Mouse (Mus musculus): ENCODE data around the gene Sphk2.

Sphk2 gene

DNA sequence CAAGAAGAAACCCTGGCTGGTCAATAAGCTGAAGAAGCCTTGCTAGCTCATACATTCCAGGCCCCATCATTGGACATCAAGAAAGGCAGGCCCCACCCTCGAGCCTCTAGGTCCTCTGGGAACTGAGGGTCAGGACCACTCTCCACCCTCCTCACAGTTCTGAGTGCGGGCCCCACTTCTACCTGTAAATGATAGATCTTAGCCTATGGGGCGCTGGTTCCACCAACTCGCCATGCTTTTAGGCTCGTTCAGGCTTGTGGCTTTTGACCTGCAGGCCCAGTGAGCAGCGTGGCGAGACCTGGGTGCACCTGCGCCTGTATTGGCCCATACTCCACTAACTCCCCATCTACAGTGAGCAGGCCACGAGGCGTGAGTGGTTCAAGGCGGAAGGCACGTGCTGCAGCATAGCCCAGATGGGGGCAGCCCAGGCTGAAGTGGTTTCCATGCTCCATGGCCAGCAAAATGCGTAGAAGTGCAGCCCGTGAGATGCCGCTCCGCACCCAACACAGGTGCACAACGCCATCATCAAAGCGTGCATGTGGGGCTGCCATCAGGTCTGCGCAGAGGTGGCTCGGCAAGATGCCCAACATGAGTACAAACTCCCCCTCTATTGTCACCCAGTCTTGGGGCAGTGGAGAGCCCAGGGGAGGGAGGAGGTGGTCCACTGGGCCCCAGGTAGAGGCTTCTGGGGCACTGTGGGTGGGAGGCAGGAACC, 7.2 kb downstream of the Sphk2 start:
- no peak for DNase-seq (ENCODE audit: low spot score in 2 of 2)

DNA sequence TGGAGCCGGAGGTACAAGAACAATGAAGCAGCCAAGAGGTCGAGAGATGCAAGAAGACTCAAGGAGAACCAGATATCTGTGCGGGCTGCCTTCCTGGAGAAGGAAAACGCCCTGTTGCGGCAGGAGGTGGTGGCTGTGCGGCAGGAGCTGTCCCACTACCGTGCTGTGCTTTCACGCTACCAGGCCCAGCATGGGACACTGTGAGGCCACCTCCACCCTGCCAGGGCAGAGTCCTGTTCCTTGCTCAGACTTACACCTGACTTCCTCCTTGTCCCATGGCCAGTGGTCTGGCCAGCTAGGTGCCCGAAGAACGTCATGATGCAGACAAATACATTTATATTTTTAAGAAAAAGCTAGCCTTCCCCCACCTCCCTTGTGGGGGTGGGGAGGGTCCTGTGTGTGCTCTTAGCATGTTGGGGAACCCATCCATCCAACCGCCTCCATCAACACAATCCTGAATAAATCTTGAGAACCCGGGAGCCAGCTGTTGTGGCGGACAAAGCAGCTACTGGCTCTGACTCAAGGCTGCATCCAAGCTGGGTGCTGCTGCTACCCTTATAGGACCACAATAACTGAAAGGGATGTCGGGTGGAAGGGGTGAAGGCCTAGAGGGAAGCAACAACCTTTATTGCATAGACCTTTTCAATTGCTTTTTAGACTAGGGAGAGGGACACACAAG, 8.0 kb downstream of the Sphk2 start:
- no peak for DNase-seq (ENCODE audit: low spot score in 2 of 2)

DNA sequence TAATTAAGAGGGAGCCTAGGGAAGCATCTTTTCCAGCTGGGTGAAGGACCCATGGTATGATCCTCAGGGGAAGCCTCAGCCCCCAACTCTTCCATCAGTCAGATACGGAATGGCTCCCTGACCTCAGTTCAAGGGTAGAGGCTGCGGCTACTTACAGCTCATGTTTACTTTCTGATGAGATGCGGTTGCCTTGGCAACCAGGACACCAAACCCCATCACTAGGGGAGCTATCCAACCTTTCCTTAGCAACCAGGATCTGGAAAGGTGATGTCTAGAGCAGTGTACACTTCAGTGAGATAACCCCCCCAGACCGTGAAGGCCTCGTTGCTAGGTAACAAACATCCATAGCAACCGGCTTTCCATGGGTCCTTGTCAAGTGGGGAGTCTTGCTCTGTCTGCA, 8.8 kb downstream of the Sphk2 start:
- no peak for DNase-seq (ENCODE audit: low spot score in 2 of 2)

DNA sequence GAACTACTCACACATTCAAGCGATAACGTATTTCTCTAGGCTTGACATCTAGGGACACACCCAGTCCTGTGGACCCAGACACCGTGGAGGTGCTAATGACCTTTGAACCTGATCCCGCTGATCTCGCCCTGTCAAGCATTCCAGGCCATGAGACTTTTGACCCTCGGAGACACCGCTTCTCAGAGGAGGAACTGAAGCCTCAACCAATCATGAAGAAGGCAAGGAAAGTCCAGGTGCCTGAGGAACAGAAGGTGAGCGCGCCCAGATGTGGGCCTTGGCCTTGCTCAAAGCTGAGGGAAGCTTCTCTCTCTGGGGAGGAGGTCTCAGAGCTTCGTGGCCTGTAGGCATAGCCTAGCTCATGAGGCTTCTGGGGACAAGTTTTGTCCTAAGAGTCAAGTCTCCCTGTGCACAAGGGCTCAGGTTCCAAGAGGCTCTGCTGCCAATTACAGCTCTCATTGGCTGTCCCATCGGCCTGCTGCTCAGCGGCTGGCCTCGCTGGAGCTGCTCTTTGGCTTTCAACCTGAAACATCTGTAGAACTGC, 9.5 kb downstream of the Sphk2 start:
- no peak for DNase-seq (ENCODE audit: low spot score in 2 of 2)

DNA sequence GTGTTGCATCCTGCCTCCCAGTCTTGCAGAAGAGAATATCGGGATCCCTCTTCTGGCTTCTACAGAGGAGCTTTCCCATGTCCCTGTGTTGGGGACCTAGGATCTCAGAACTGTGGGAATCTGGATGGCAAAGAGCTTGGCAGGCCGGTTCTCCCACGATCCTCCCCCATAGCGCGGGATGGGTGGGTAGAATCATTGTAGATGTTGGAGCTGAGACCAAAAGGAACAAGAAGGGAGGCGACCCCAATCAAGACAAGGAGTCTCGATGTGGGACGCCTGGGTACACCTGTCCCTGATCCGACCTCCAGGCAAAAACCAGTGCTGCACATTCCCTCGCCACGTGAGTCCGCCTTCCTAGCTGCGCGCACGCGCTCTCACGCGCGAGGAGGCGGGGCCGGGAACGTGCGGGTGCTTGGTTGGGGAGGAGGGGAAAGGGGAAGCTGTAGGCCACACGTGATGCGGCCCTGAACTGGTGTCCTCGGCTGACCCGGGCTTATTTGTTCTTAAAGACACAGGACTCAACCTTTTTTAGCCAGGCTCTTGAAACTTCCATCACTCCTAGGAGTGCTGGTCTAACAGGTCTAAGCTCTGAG, 10.3 kb downstream of the Sphk2 start:
- DNase-seq (ENCODE audit: low spot score in 2 of 2), result peak; percentile 95 to 98

DNA sequence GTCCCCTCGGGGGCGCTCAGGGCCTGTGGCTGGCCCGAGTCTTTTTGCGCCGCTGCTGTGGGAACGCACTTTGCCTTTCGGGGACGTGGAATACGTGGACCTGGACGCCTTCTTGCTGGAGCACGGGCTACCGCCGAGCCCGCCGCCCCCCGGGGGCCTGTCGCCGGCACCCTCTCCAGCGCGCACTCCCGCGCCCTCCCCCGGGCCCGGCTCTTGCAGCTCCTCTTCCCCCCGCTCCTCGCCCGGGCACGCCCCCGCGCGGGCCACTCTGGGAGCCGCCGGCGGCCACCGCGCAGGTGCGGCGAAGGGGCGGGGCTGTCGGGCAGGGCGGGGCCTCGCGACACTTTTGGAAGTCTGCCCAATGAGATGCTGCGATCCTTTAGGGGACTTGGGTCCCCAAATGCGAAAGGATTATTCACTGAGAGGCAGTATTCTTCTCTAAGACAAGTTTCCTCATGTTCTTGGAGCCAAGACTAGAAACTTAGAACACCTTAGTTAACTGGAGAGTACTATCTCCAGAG, 11.0 kb downstream of the Sphk2 start:
- peak; percentile 85 to 86 for DNase-seq (ENCODE audit: low spot score in 2 of 2)

DNA sequence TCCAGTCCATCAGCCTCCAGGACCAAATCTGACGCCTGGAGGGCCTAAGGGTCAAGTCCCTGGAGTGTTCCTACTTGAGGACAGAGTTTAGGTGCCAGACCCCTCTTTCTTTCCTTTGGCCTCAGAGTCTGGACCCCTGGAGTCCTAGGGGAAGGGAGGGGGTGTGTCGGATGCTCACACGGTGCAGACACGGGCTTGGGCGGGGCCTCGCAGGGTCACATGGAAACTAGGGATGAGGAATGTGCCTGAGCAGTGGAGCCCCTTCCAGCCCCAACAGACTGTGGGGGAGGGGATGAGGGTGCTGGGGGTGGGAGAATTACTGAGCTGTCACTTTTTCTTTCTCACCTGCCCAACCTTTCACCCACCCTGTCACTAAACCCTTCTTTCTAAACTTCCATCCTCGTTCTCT, 11.9 kb downstream of the Sphk2 start:
- peak; percentile 76 to 85 for DNase-seq (ENCODE audit: low spot score in 2 of 2)

DNA sequence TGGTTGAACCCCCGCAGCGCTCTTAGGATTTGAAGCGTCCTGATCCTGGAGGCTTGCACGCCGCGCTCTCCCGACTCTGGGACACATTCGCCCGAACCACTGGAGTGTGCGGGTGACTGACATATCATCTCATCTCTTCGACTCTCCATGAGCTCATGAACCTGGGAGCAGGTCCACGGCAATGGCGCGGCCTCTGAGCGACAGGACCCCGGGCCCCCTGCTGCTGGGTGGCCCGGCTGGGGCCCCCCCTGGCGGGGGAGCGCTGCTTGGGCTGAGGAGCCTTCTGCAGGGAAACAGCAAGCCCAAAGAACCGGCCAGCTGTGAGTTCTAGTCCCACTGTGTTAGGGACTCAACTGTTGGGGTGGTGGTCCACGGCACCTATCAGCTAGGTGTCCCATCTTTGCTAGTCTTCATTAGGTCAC, 12.3 kb downstream of the Sphk2 start:
- DNase-seq (ENCODE audit: low spot score in 2 of 2), result no peak

DNA sequence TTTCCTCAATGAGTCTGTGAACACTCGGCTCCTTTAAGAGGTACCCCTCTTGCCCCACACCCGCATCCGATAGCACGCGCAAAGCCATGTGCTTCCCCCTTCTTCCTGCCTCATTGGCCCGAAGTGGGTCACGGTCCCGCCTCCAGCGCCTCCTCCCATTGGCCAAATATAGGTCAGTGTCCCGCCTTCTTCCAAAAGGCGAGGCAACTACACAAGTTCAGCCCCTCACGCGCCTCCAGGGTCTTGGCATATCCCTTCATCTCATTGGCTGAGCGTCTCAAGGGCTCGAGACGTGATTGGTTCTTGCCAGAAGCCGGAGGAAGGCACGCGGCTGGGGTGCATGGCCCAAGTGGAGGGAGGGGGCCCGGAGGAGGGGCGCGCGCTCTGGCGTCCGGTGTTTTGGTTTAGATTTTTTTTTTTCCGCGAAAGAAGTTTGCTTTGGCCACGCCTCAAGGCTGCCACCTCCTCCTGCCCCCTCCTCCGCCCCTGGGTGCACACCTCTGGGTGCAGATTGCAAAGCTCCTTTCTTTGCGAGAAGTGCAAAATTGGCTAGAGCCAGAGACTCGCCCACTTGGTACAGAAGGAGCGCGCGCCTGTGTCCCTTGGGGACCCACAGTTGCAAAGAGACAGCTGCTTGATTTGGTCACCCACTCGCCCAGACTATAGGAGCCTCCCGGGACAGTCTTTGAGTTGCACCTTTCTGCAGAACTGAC, 12.9 kb downstream of the Sphk2 start, which contains the start of gene Dbp:
TSS of gene Dbp (plus strand) at position 359 of the 713 bp plus-strand sequence.
- peak; percentile 95 to 99 for DNase-seq (ENCODE audit: low spot score in 2 of 2)

DNA sequence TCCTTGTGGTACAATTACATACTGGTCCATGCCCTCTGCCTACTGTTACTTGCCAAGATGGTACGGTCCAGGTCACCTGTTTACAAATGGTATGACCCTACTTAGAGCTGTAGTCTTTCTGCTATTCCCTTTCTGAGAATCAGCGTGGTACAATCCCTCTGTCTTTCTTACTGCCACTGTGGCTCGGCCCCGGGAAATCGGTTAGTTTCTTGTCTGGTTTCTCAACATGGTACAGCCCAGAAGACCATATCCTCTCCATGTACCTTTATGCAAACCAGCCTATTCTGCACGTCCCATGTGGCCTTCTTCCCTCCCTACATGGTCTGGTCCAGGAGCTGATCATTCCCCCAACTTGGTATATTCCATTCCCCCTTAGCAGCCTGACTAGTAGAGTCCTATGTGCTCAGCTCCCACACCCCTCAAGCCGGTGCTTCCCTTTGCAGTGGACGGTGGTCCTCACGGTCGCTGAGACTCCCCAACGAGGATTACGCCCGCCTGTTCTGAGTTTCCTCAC, 13.7 kb downstream of the Sphk2 start:
- peak in 1 of 2 experiments; percentile 60 for DNase-seq (ENCODE audit: low spot score in 2 of 2)

DNA sequence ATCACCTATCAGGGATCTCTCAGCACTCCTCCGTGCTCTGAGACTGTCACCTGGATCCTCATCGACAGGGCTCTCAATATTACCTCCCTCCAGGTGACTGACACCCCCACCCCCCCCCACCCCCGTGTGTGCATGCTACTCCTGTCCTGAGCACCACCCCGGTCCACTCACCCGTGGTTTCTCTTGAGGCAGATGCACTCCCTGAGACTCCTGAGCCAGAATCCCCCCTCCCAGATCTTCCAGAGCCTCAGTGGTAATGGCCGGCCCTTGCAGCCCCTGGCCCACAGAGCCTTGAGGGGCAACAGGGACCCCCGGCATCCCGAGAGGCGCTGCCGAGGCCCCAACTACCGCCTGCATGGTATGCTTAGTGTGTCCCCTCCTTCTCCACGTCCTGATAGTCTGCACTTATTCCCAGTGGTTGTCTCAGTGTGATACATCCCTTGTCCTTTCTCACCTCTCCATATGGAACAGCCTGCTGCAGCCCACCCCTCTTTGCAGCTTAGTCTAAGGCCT, 14.2 kb downstream of the Sphk2 start:
- DNase-seq (ENCODE audit: low spot score in 2 of 2), result no peak

DNA sequence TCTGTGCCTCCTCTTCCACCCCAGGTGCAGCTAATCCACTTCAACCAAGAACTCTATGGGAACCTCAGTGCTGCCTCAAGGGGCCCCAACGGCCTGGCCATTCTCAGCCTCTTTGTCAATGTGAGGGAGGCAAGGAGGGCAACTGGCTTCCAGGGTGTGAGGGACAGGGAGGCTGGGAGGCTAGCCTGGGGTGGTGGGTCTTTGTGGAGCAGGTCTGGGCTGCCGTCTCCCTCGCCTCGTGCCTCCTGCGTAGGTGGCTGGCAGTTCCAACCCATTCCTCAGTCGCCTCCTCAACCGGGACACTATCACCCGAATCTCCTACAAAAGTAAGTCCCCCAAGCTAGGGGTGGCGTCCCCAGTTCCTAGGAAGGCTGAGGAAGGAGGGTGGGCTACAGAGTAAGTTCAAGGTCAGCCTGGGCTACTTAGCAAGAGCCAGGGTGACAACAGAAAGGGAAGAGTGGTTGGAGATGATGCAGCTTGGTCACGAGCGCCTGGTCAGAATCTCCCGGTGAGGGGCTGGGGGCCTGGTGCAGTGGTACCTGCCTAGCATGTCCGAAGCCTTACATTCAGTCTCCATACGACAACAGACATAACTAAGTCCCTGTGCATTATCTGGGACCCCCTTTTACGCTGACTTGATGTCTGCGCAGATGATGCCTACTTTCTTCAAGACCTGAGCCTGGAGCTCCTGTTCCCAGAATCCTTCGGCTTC, 14.8 kb downstream of the Sphk2 start:
- DNase-seq (ENCODE audit: low spot score in 2 of 2), result no peak

DNA sequence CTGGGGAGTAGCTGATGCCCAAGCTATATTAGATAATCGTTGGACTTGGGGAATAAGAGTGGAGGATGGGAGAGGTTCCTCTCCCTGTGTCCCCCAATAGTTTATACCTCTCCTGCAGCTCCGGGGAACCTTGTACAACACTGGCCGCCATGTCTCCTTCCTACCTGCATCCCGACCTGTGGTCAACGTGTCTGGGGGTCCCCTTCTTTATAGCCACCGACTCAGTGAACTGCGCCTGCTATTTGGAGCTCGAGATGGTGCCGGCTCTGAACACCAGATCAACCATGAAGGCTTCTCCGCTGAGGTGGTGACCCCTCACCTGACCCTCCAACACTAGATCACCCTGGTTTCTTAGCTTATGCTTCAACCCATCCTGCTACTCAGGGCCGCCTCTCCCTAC, 15.5 kb downstream of the Sphk2 start:
- DNase-seq (ENCODE audit: low spot score in 2 of 2), result no peak

DNA sequence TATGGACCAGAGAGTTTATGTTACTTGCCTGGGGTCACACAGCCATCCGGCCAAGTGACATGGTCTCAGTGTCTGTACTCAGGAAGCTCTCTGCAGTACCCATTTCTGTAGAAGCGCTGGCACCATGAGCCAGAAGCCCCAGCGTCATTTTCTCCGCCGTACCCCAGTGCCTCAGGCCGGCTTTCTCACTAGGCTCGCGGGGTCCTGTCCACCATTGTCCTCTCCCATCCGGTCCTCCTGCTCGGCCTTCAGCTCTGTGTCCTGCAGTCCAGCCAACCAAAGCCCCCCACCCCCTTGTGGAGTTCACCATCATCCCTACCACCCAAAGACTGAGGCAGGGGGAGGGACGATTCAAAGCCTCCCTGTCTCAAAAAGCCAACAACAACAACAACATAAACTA, 16.2 kb downstream of the Sphk2 start:
- no peak for DNase-seq (ENCODE audit: low spot score in 2 of 2)

DNA sequence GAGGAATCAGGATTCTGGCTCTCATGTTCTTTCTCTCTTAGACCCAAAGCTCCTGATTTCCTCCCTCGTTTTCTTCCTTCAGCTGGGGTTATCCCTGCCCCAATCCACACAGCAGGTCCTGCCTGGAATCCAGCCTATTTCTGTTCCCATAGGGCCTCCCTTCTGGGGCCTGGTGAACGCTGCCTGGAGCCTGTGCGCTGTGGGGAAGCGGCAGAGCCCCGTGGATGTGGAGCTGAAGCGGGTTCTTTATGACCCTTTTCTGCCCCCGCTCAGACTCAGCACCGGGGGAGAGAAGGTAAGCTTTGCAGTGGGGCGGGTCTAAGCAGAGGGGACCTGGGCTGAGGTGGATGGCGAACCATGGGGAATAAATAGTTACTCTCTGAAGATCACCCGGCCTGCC, 16.7 kb downstream of the Sphk2 start:
- no peak for DNase-seq (ENCODE audit: low spot score in 2 of 2)

DNA sequence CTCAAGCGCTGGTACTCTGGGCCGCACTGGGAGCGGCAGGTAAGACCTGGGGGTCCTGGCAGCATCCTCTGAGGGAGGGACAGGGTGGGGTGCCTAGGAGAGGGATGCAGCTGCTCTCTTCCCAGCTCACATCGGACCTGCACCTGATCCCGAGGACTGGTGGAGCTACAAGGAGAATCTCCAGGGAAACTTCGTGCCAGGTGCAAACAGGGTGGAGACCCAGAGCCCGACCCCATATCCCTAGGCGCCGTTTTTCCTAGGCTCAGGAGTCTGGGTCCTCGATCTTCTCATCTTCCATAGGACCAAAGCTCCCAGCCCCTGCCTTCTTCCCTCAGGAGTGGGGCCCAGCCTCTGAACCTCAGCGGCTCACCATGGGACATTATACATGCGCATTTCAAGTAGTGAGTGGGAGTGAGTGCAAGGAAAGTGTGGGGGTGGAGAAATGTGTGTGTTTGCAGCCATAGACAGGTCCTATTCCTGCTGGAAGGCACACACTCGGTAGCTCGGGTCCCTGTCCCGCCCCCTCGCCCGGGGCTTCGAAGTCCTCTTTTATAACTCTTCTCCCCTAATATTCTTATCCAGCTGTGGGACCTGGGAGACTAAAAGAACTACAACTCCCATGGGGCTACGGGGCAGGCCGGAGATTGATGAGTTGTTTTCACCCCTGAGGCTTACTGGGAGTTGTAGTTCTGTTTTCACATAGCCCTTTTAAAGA, 17.3 kb downstream of the Sphk2 start:
- peak in 1 of 2 experiments; percentile 75 for DNase-seq (ENCODE audit: low spot score in 2 of 2)

DNA sequence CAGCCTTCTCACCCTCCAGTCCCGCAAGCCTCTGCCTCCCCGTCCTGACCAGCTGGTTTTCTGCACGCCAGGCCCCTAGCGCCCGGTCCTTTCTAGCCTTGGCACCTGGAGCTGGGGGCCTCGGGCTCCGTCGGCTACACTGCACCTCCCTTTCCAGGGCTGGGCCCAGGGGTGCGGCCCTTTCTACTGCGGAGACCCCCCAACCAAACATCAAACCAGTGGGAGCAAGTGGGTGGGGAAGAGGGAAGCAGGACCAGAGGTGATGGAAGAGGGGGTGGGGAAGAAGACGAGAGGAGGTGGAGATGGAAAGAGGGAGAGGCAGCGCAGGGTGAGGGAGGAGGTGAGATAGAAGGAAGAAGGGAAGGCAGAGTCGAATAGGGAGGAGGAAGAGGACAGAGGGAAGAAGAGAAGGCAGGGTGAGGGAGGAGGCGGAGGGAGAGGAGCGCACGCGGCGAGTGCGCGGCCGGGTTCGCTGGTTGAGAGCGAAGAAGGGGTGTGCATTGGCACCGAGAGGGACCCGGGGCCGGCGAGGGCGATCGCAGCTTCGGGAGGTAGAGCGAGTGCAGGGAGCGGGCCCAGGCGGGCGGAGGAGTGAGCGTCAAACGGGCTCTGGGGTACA, 18.2 kb downstream of the Sphk2 start, which contains the start of gene Car11:
TSS of gene Car11 (plus strand) at position 321 of the 619 bp plus-strand sequence.
- no peak for DNase-seq (ENCODE audit: low spot score in 2 of 2)

DNA sequence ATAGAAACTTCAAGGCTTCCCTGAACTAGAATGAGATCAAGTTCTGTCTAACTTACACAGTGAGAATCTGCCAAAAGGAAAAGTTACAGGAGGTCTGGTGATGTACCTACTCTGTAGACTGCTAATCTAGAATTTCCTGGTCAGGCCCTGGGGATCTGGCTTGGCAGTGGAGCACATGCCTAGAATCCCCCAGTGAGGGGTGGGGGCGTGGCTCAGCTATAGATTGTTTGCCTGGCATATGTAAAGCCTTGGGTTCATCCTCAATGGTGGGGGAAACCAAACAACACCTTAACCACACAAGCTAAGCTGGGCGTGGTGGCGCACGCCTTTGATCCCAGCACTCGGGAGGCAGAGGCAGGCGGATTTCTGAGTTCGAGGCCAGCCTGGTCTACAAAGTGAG, 19.9 kb downstream of the Sphk2 start:
- no peak for DNase-seq (ENCODE audit: low spot score in 2 of 2)

DNA sequence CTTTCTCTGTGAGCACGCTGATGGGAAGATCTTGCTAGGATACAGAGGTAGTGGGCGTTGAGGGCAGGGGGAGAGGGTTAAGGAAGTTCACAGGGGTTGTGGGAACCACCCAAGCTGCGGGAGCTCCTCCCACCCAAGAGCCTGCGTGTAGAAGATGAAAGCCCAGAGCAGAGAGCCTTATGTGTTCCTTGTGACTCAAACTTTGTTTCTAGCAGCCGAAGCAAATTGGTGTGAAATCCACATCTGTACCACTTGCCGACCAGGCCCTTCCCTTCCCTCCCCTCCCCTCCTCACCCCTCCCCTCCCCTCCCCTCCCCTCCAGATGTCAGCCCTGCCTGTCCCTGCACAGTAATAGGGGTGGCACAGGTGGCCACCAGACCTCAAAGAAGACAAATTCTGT, 22.7 kb downstream of the Sphk2 start:
- no peak for DNase-seq (ENCODE audit: low spot score in 2 of 2)
